Mouse (Mus musculus): ENCODE results near the gene Tesc.
A peak's percentile ranks its signal among the peaks of the same experiment; 100 is the strongest.

Tesc gene

GRCm38 (mm10) chr5:118017527-118017926 lies 10.0 kb upstream of the Tesc start:
- DNase-seq = no peak

- no peak for DNase-seq
Measured at GRCm38 (mm10) chr5:118019905-118020304, 7.6 kb upstream of the Tesc start.

GRCm38 (mm10) chr5:118023053-118023452 lies 4.5 kb upstream of the Tesc start:
- DNase-seq = no peak

GRCm38 (mm10) chr5:118025880-118026279 lies 1.7 kb upstream of the Tesc start:
- DNase-seq = no peak

GRCm38 (mm10) chr5:118026343-118026742 lies 1.2 kb upstream of the Tesc start:
- no peak for DNase-seq

GRCm38 (mm10) chr5:118027101-118027697 lies 344 bp upstream of the Tesc start:
- DNase-seq = no peak

GRCm38 (mm10) chr5:118028191-118029034 lies 870 bp downstream of the Tesc start:
- DNase-seq = peak in 1 of 2 experiments; percentile 25

GRCm38 (mm10) chr5:118029035-118029408 lies 1.5 kb downstream of the Tesc start:
- no peak for DNase-seq

- DNase-seq = peak; percentile 69 to 77
Measured at GRCm38 (mm10) chr5:118029420-118029819, 1.9 kb downstream of the Tesc start.

- no peak for DNase-seq
Measured at GRCm38 (mm10) chr5:118030022-118030675, 2.6 kb downstream of the Tesc start.

- DNase-seq = no peak
Measured at GRCm38 (mm10) chr5:118031059-118031458, 3.5 kb downstream of the Tesc start.

GRCm38 (mm10) chr5:118031508-118031907 lies 4.0 kb downstream of the Tesc start:
- no peak for DNase-seq

- DNase-seq = no peak
Measured at GRCm38 (mm10) chr5:118033328-118033727, 5.8 kb downstream of the Tesc start.

GRCm38 (mm10) chr5:118033740-118034139 lies 6.2 kb downstream of the Tesc start:
- no peak for DNase-seq

- DNase-seq = no peak
Measured at GRCm38 (mm10) chr5:118034632-118035031, 7.1 kb downstream of the Tesc start.

- no peak for DNase-seq
Measured at GRCm38 (mm10) chr5:118035786-118036185, 8.2 kb downstream of the Tesc start.

- peak; percentile 65 to 78 for DNase-seq
Measured at GRCm38 (mm10) chr5:118036888-118037797, 9.6 kb downstream of the Tesc start.

- DNase-seq = peak; percentile 48 to 66
Measured at GRCm38 (mm10) chr5:118037798-118038484, 10.4 kb downstream of the Tesc start.

- DNase-seq = no peak
Measured at GRCm38 (mm10) chr5:118039241-118039668, 11.7 kb downstream of the Tesc start.

- DNase-seq = no peak
Measured at GRCm38 (mm10) chr5:118042599-118042998, 15.1 kb downstream of the Tesc start.

GRCm38 (mm10) chr5:118043761-118044160 lies 16.2 kb downstream of the Tesc start:
- DNase-seq = no peak

GRCm38 (mm10) chr5:118044907-118045306 lies 17.4 kb downstream of the Tesc start:
- DNase-seq = no peak

Measured in thymus, adult 18-20 months (tissue).